Mouse (Mus musculus) cerebellum, adult 2 months (tissue): ENCODE measurements around the gene Muc15. TPM values are rescaled to one million over a fixed set of nuclear protein-coding genes. Genes with fewer than 3 reads are reported as not detected.

Experiments
- DNase-seq, 2 experiments: peaks; one replicate each; pipeline ENCODE4 v3.0.0; 2021
- H3K27ac ChIP-seq: fragments of 200-500 bp; 2 replicates; pipeline ENCODE4 v1.5.1; 2012; ENCODE audit warnings: low read length, control low read depth, inconsistent platforms; ENCODE audit not compliant: insufficient read depth
- H3K27me3 ChIP-seq: fragments of 200-500 bp; 2 replicates; pipeline ENCODE4 v1.6.1; 2012; ENCODE audit warnings: inconsistent platforms, mild to moderate bottlenecking, low read length, moderate library complexity; ENCODE audit not compliant: control insufficient read depth, insufficient read depth
- H3K4me1 ChIP-seq: fragments of 200-500 bp; 2 replicates; pipeline ENCODE4 v1.6.1; 2011; ENCODE audit warnings: low read length; ENCODE audit not compliant: control insufficient read depth, insufficient read depth
- H3K4me3 ChIP-seq: fragments of 200-500 bp; replicated peaks from 2 replicates; pipeline ENCODE3; 2011; ENCODE audit warnings: mild to moderate bottlenecking, low read depth, low read length, control low read depth; ENCODE audit not compliant: insufficient read depth
- CTCF ChIP-seq: fragments of 200-500 bp; IDR thresholded peaks from 2 replicates; pipeline ENCODE4 v1.5.1; 2011; ENCODE audit warnings: low read depth, mild to moderate bottlenecking, control low read depth, low read length, moderate library complexity, borderline replicate concordance; ENCODE audit not compliant: insufficient read depth
- POLR2A ChIP-seq: fragments of 200-500 bp; IDR thresholded peaks from 2 replicates; pipeline ENCODE4 v1.6.1; 2011; ENCODE audit warnings: low read length, control low read depth, borderline replicate concordance; ENCODE audit not compliant: insufficient read depth
- WGBS: fragments of 180-500 bp; shearing (Covaris S2); methylation state at CpG from one replicate; pipeline ENCODE4 v1.1.7; 2018; 5-methylcytosine and 5-hydroxymethylcytosine counted together
- polyA plus RNA-seq: library from polyadenylated mRNA; depleted of rRNA; stranded (reverse); fragments of >200 nt; gene quantifications from 2 replicates; pipeline ENCODE4 v1.2.3, GENCODE M21; 2012; rRNA removed

The Muc15 gene
- polyA plus RNA-seq, 1 experiment = 0.56 TPM

DNA sequence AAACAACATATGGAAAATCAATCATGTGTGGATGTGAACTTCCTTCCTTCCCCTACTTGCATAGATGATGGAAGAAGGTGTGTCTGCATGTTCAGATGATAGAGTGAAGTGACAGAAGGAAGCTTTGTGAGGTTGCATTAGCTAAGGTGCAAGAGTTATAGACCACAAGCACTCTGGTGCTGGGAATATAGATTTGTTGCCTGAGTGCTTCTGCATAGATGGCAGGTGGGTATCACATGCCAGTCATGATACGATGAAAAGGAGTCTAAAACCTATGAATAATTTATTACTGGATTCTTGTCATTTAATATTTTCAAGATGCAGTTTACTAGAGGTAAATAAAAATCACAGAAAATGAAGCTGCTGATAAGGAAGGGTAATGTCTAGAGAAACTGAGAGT is 18.6 kb downstream of the Muc15 start:
- no peak overlapping the region for H3K27ac ChIP-seq
- H3K27me3 ChIP-seq = no peaks in the 10 kb centered on the region
- no peak for DNase-seq
- TF ChIP-seq POLR2A (no peak), CTCF (no peak)
- 69% methylated on average over 1 of the region's 1 CpGs for WGBS
- no peak overlapping the region for H3K4me3 ChIP-seq
- H3K4me1 ChIP-seq = no peaks in the 10 kb centered on the region

DNA sequence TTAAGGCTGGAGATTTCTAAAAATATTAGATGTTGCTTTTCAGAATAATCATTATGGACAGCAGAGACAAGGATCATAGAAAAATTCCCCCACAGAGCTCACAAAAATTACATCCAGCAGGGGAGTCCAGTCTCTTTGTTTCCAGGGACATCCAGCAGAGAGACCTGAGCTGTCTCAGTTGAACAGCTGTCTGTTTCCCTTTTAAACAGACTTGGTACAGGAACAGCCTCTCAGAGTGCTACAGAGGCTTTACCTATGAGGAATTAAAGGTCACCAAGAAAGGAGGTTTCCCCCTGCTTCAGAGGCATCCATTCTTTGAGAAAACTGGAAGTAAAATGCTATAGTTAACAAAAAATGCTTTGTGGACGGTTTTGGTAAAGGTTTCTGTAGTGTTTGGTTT is 19.4 kb downstream of the Muc15 start:
- DNase-seq = no peak
- TF ChIP-seq CTCF = no peak
- TF ChIP-seq POLR2A = no peak
- H3K27me3 ChIP-seq = no peaks in the 10 kb centered on the region
- H3K4me3 ChIP-seq = no peak overlapping the region
- no peak overlapping the region for H3K27ac ChIP-seq
- no peaks in the 10 kb centered on the region for H3K4me1 ChIP-seq
- 79% methylated on average over 1 of the region's 1 CpGs for WGBS

DNA sequence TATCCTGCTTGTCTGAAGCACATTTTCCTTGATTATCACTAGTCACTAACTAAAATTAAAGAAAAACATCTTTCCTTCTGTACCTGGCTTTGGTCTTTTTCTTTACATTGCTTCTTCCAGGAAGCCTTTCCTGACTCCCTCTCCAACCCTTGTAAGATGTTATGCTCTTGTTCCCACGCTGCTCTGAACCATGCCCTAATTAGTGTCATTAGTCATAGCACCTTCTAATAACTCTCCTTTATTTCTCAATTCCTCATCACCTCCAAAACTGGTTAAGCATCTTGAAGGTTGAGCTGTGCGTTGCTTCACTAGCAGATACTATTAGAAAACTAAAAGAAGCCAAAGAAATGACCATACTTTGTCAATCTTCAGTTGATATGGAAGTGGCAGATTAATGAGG is 36.4 kb downstream of the Muc15 start:
- 83% methylated on average over 2 of the region's 2 CpGs for whole genome bisulfite sequencing
- DNase-seq = no peak
- Histone ChIP-seq H3K27ac (no peak overlapping the region), H3K4me3 (no peak overlapping the region), H3K4me1 (no peaks in the 10 kb centered on the region), H3K27me3 (no peaks in the 10 kb centered on the region)
- TF ChIP-seq POLR2A (no peak), CTCF (no peak)

DNA sequence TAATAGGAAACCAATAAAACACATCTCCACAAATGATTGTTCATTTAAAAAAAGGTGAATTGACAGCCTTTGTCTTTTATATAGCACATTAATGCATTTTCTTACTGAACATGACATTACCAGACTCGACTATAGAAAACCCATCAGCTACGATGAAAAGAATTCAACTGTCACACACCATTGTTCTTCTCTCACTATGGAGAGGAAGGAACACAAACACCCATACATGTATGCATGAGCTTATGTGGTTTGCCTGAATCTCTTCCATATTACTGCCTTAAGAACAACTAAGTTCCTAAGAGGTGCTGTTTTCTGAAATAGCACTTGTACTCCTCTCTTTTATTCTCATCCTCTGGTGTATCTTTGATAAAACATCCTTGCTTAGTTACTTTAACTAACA is 38.3 kb downstream of the Muc15 start:
- WGBS = 40% methylated on average over 2 of the region's 2 CpGs
- no peak overlapping the region for H3K27ac ChIP-seq
- no peaks in the 10 kb centered on the region for H3K27me3 ChIP-seq
- TF ChIP-seq POLR2A = no peak
- TF ChIP-seq CTCF = no peak
- H3K4me3 ChIP-seq = no peak overlapping the region
- no peaks in the 10 kb centered on the region for H3K4me1 ChIP-seq
- no peak for DNase-seq

DNA sequence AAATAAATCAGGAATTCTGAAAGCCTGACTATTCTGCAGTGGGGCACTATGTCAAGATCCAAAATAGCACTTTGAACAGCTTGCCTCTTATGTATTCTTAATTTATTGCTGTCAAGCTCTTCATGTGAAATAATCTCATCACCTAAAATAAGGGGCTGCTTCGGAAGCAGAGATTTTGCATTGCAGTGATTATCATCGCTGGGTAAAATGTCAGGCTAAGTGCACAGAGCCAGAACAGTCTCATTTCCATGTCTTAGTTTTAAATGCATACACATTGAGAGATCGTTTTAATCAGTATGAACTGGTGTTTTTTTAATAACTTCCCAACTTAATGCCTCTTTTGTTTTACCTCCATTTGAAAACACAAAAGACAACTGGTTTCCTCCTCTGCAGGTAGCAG is 66.3 kb downstream of the Muc15 start:
- H3K4me3 ChIP-seq = no peak overlapping the region
- TF ChIP-seq CTCF (no peak), POLR2A (no peak)
- DNase-seq = no peak
- WGBS = 58% methylated on average over 3 of the region's 3 CpGs
- no peak overlapping the region for H3K27ac ChIP-seq
- no peaks in the 10 kb centered on the region for H3K27me3 ChIP-seq
- no peaks in the 10 kb centered on the region for H3K4me1 ChIP-seq

Other genes with a start within 250 kb of the Muc15 start
- gene Slc5a12, start 124.0 kb upstream of the Muc15 start, polyA plus RNA-seq = not detected in 2 replicates
- gene Ano3, start 229.6 kb downstream of the Muc15 start, polyA plus RNA-seq = 12.1 and 13.8 TPM in 2 replicates